Mouse (Mus musculus): ENCODE measurements at regions not wholly inside any gene's neighbourhood (a gene's known extent, or its start where the extent isn't known, plus 50 kb on each side); places are given as distances from the start of the nearest gene placed in this dataset.
"Not testable (repeated sequence)": the region's sequence is repeated elsewhere in the genome, so short reads cannot be mapped to it uniquely, and the experiment has no call there.

GRCm38 (mm10) chr1:80969927-80970326 lies 106.8 kb upstream of the Nyap2 start:
- in situ Hi-C loops (cut with MseI, MboI), result no loop called here

GRCm38 (mm10) chr1:80969194-80969593 lies 107.6 kb upstream of the Nyap2 start:
- in situ Hi-C loops (cut with MseI, MboI), result no loop called here

- in situ Hi-C loops (cut with MseI, MboI), result no loop called here
Observed at GRCm38 (mm10) chr1:80965792-80966191, 111.0 kb upstream of the Nyap2 start.

- in situ Hi-C loops (cut with MseI, MboI), result no loop called here
Observed at GRCm38 (mm10) chr1:80964376-80964775, 112.4 kb upstream of the Nyap2 start.

- in situ Hi-C loops (cut with MseI, MboI), result no loop called here
Observed at GRCm38 (mm10) chr1:80963838-80964237, 112.9 kb upstream of the Nyap2 start.

GRCm38 (mm10) chr1:80950406-80950805 lies 126.3 kb upstream of the Nyap2 start:
- in situ Hi-C loops (cut with MseI, MboI), result no loop called here

GRCm38 (mm10) chr1:80946049-80946448 lies 130.7 kb upstream of the Nyap2 start:
- in situ Hi-C loops (cut with MseI, MboI), result not testable (repeated sequence)

GRCm38 (mm10) chr1:80939372-80939771 lies 137.4 kb upstream of the Nyap2 start:
- in situ Hi-C loops (cut with MseI, MboI), result no loop called here

GRCm38 (mm10) chr1:80899281-80899680 lies 141.0 kb upstream of the Dock10 start:
- in situ Hi-C loops (cut with MseI, MboI), result no loop called here

GRCm38 (mm10) chr1:80874140-80874849 lies 116.0 kb upstream of the Dock10 start:
- in situ Hi-C loops (cut with MseI, MboI), result no loop called here

GRCm38 (mm10) chr1:80873596-80873995 lies 115.3 kb upstream of the Dock10 start:
- in situ Hi-C loops (cut with MseI, MboI), result no loop called here

GRCm38 (mm10) chr1:80868805-80869204 lies 110.5 kb upstream of the Dock10 start:
- in situ Hi-C loops (cut with MseI, MboI), result no loop called here

- in situ Hi-C loops (cut with MseI, MboI), result no loop called here
Observed at GRCm38 (mm10) chr1:80856981-80857380, 98.7 kb upstream of the Dock10 start.

GRCm38 (mm10) chr1:80854945-80855656 lies 96.8 kb upstream of the Dock10 start:
- in situ Hi-C loops (cut with MseI, MboI), result no loop called here

GRCm38 (mm10) chr1:80854289-80854701 lies 96.0 kb upstream of the Dock10 start:
- in situ Hi-C loops (cut with MseI, MboI), result no loop called here

- in situ Hi-C loops (cut with MseI, MboI), result no loop called here
Observed at GRCm38 (mm10) chr1:80852761-80853160, 94.4 kb upstream of the Dock10 start.

- in situ Hi-C loops (cut with MseI, MboI), result loop anchor here in 1 of 2 experiments (10.0 kb wide), 1 partner anchor 465 kb away; no protein-coding TSS in a partner anchor
Observed at GRCm38 (mm10) chr1:80830196-80830794, 72.0 kb upstream of the Dock10 start.

GRCm38 (mm10) chr1:80826383-80826782 lies 68.1 kb upstream of the Dock10 start:
- in situ Hi-C loops (cut with MseI, MboI), result loop anchor here in 1 of 2 experiments (10.0 kb wide), 1 partner anchor 478 kb away; no protein-coding TSS in a partner anchor

- in situ Hi-C loops (cut with MseI, MboI), result loop anchor here in 1 of 2 experiments (10.0 kb wide), 1 partner anchor 481 kb away; no protein-coding TSS in a partner anchor
Observed at GRCm38 (mm10) chr1:80823953-80824352, 65.6 kb upstream of the Dock10 start.

GRCm38 (mm10) chr1:80822185-80822584 lies 63.9 kb upstream of the Dock10 start:
- in situ Hi-C loops (cut with MseI, MboI), result loop anchor here in 1 of 2 experiments (10.0 kb wide), 1 partner anchor 483 kb away; no protein-coding TSS in a partner anchor

GRCm38 (mm10) chr1:80812906-80813305 lies 54.6 kb upstream of the Dock10 start:
- in situ Hi-C loops (cut with MseI, MboI), result no loop called here
